Mouse (Mus musculus) lung, adult 10 weeks (tissue): Measurements from ENCODE around the gene Tax1bp3. TPM values are rescaled to one million over a fixed set of nuclear protein-coding genes. Genes with fewer than 3 reads are reported as not detected.

Experiments
- polyA plus RNA-seq: library from polyadenylated mRNA; stranded (reverse); fragments of 350-450 nt; fragmentation: Illumina TruSeq; extraction: RNeasy Lipid Tissue Mini Kit (QIAGEN cat#74804); gene quantifications from one replicate; pipeline ENCODE4 v1.2.3, GENCODE M21; 2014; ENCODE audit warnings: low read depth, low replicate concordance; ENCODE audit not compliant: insufficient read depth

Tax1bp3 gene
- 108 TPM for polyA plus RNA-seq

DNA sequence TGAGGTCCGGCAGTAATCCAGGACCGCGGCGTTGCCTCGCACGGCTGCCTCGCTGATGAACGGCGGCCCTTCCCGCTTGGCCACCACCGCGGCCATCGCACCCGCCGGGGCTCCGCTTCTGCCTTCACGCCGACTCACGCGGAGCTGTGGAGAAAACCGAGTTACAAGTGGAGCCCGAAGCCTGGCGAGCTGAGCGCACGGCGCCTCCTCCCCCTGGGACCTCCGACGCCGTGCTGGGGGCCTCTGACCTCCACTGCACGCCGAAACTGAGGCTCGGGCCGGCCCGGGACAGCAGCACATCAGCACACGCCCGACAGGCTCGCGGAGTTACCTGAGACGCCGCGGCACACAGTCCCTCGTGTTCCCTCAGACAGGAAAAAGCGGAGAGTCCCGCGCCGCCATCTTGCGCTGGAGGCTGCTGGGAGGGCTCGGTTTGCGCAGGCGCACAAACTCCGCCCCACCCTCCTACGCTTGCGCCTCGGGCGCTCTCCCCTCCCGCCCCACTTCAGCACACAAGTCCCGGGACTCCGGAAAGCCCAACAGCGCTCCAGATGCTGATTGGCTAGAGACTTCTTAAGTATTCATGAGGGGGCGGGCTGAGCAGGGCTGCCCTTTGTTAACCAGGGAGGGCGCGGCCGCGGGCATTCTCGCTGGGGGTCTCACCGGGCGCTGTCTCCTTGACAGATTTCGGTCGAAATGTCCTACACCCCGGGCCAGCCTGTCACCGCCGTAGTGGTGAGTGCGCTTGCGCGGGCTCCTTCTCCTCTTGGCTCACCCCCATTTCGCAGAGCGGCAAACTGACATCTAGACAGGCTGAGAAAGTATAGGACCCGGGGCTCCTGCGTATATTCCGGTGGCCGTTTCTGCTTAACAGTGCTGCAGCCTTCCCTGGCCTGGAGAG, at the start of gene Tax1bp3, which contains the start of gene Emc6:
TSS of gene Tax1bp3 (plus strand) at position 476 of the 901 bp plus-strand sequence.
TSS of gene Emc6 (minus strand) at position 430 of the 901 bp plus-strand sequence.

DNA sequence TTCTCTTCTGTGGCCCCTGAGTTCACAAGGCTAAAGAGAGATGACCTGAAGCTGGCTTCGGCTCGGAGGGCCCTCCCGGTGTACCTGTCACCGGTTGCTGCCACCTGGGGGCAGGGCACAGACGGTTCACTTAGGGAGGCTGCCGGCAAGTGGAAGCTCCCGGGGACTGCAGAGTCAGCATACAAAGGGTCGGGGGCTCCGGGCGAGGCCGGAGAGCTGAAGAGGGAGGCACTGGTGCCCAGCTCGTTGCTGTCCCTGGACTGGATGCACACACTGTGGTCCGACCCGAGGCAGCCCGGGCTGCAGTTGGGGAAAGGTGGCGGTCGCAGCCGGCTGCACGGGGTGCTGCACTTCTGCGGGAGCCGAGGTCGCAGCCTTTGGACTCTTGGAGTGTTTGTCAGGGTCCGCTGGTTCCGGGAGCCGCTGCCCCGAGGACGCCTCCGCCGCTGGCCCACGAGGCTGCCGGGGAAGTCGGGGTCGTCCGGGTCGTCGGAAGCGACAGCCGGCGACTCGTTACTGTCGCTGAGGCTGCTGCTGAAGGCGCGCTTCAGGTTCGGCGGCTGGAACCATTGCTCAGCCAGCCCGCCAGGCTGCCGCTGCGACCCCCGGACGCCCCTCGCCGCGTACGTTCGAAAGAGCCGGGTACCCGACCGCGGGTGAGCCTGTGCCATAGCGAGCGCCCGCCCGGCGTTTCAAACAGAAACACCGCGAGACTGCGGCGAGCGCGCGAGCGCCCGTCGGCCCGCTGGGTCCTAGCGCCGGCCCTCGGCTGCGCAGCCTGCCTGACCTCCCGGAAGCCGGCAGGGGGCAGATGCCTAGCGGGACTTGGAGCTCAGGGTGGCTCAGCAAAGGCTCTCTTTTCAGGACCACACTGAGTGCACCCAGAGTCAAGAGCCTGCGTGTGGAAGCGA, 39.0 kb upstream of the Tax1bp3 start, which contains the start of gene Haspin:
TSS of gene Haspin (minus strand) at position 704 of the 911 bp plus-strand sequence.

DNA sequence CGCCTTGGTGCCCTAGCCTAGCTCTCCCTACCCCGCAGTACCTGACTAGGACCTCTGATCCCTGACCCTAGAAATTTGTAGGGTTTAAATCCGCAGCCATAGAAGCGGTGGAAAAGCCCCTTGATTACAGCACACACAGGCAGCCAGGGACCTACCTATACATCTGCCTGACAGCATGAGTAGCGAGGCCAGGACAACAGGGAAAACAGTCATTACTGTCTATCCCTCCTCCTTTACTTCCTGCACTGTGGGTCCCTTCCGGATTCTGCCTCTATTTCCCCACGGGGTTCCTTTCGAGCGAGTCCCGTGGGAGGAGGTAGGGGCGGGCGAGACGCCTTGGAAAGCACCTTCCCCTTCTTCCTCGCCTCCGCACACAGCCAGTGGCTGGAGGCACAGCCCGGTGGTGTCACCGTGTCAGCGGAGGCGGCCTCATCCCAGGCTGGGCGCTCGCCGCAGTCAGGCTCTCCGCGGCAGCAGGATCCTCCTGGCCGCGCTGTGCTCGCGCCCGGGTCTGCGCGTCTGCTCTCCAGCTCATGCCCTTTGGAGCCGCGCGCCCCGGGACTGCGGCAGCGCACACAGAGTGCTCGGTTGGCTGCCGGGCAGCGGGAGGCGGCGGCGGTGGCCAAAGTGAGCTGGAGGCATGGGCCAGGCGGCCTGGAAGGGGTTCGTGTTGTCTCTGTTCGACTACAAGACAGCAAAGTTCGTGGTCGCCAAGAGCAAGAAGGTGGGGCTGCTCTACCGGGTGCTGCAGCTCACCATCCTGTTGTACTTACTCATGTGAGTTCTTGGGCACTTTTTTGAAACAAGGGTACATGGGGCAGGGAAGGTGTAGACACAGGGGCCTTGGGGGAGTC, 16.7 kb upstream of the Tax1bp3 start, which contains the start of gene P2rx5:
TSS of gene P2rx5 (plus strand) at position 465 of the 854 bp plus-strand sequence.

DNA sequence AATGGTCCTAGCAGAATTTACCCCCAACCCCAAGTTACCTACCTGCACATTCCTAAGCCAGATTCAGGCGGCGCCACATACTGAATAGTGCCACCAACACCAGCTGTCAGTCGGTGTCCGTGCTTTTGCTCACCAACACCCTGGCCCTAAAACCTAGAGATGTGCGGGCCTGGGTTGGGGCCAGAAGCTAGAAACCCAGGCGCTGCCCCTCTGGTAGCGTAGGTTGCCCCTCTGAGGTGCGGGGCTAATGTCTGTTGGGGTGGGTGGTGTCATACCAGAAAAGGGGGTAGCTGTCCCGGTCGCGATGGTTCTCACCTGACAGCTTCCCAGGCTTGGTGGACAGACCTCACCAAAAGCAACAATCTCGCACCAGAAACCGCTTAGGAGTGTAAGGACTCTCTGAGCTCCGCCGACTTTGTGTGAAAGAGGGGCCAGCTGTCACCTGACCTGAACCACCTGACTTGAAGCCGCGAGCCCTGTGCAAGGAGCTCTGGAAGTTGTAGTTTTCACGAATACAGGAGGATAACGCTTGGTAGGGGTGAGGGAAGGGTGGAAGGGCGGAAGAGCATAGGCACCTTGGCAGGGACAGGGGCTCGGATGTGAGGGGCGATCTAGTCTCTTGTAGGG, 21.8 kb downstream of the Tax1bp3 start, which contains the start of gene Ctns:
TSS of gene Ctns (minus strand) at position 440 of the 627 bp plus-strand sequence.

DNA sequence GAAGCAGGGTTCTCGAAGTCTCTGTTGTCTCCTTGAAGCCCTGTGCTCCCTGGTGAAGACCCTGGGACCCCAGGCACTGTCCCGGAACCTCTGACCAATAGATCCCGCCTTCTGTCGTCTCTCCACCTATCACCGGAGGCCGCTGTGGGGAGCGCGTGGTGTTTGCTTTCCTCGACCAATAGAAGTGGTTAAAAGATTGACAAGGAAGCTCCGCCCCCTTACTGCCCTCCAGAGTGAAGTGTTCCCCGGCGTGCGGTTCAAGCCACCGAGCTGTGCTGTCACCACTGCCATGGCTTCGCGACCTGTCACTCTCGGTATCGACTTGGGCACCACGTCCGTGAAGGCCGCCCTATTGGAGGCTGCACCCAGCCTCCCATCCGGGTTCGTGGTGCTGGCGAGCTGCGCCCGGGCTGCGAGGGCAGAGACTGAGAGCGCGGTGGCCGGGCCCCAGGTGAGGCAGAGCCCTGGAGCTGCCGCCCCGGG, 22.4 kb downstream of the Tax1bp3 start, which contains the start of gene Shpk:
TSS of gene Shpk (plus strand) at position 231 of the 483 bp plus-strand sequence.

Other genes starting within 250 kb of the Tax1bp3 start
- gene Atp2a3, start 215.9 kb upstream of the Tax1bp3 start, polyA plus RNA-seq: 58.2 TPM
- 2.5 TPM for gene P2rx1, start 178.0 kb upstream of the Tax1bp3 start, polyA plus RNA-seq
- 4.1 TPM for gene Camkk1, start 158.1 kb upstream of the Tax1bp3 start, polyA plus RNA-seq
- gene Ncbp3, start 129.3 kb upstream of the Tax1bp3 start, polyA plus RNA-seq: 3.0 TPM
- gene Itgae, start 86.5 kb upstream of the Tax1bp3 start, polyA plus RNA-seq: 1.3 TPM
- 0.49 TPM for gene Haspin, start 38.8 kb upstream of the Tax1bp3 start, polyA plus RNA-seq
- gene P2rx5, start 16.7 kb upstream of the Tax1bp3 start, polyA plus RNA-seq: 3.9 TPM
- gene Emc6, start within 50 bp of the Tax1bp3 start, polyA plus RNA-seq: 70.2 TPM
- 7.2 TPM for gene Ctns, start 22.0 kb downstream of the Tax1bp3 start, polyA plus RNA-seq
- gene Shpk, start 22.4 kb downstream of the Tax1bp3 start, polyA plus RNA-seq: 2.0 TPM
- 0.17 TPM for gene Trpv1, start 57.2 kb downstream of the Tax1bp3 start, polyA plus RNA-seq
- gene Trpv3, start 90.3 kb downstream of the Tax1bp3 start, polyA plus RNA-seq: 0.03 TPM
- gene Aspa, start 152.5 kb downstream of the Tax1bp3 start, polyA plus RNA-seq: 6.8 TPM
- gene Gm49340, start 152.7 kb downstream of the Tax1bp3 start, polyA plus RNA-seq: not detected
- 0.19 TPM for gene Spata22, start 152.7 kb downstream of the Tax1bp3 start, polyA plus RNA-seq
- not detected for gene Olfr20, start 173.7 kb downstream of the Tax1bp3 start, polyA plus RNA-seq
- not detected for gene Olfr376, start 194.2 kb downstream of the Tax1bp3 start, polyA plus RNA-seq
- gene Olfr1, start 222.5 kb downstream of the Tax1bp3 start, polyA plus RNA-seq: not detected